Comparison of ENCODE assay signal across 7 mouse cellular contexts in the genomic region with DNA sequence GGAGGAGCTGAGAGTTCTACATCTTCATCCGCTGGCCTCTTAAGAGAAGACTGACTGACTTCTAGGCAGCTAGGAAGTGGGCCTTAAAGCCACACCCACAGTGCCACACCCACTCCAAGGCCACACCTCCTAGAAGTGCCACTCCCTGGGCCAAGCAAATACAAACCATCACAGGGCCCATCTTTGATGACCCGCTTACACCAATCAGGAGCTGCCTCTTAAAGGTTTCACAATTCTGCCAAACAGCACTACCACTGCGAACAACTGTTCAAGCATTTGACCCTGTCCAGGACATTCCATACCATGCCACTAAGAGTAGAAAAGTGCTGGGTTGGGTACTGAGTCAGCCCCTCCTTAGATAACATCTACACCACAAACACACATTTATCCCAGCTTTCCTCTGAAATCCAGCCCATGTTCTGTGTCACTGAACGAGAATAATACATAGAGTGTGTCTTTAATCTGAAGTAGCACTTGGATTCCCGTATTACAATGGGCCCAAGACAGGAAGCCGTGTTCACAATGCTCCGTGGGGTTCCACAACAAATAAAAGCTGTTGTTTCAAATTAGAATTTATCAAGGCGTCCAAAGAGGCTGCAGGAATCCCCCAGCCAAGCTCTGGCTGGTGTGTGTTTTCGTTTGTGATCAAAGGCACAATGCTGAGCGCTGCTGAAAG.
DNase-seq lines count a peak whose midpoint lies in the region; ATAC-seq and TF ChIP-seq lines count a peak whose summit lies in the region.

No protein-coding gene starts in this region.

- peak overlapping the region; percentile 70 for H3K4me2 ChIP-seq in limb, embryonic 14.5 days (replicated peaks; ENCODE audit: low read depth, low read length, severe bottlenecking)
- peak overlapping the region; percentile 75 for H3K4me2 ChIP-seq in midbrain, embryonic 15.5 days

- peak; percentile 12; the same call in 1 of the 2 replicates for ATAC-seq in limb, embryonic 14.5 days (ENCODE audit: low FRiP score, low read depth)
- ATAC-seq in midbrain, embryonic 15.5 days (replicated peaks) = peak; percentile 41

- H3K36me3 ChIP-seq in limb, embryonic 14.5 days (ENCODE audit: control insufficient read depth, insufficient read depth, low read length) = no peaks in the 10 kb centered on the region
- H3K36me3 ChIP-seq in midbrain, embryonic 15.5 days (replicated peaks) = no peaks in the 10 kb centered on the region

- 44% methylated on average over 10 of the region's 10 CpGs for WGBS in limb, embryonic 14.5 days
- WGBS in midbrain, embryonic 15.5 days = 17% methylated on average over 10 of the region's 10 CpGs

- no peak overlapping the region for H3K4me3 ChIP-seq in embryonic fibroblast, embryonic 13.5 days (ENCODE audit: insufficient read depth, low read length)
- peak overlapping the region; percentile 38 for H3K4me3 ChIP-seq in limb, embryonic 14.5 days (replicated peaks; ENCODE audit: low read length)
- peak overlapping the region; percentile 41 for H3K4me3 ChIP-seq in midbrain, embryonic 15.5 days

- H3K27me3 ChIP-seq in limb, embryonic 14.5 days (ENCODE audit: control insufficient read depth, insufficient read depth, low read length) = no peaks in the 10 kb centered on the region
- no peaks in the 10 kb centered on the region for H3K27me3 ChIP-seq in midbrain, embryonic 15.5 days (replicated peaks)

- H3K4me1 ChIP-seq in embryonic fibroblast, embryonic 13.5 days (ENCODE audit: control insufficient read depth, insufficient read depth, low read length) = 0 out of 2 replicates have a peak, but pooled peaks cover under 1% of the 10 kb centered on the region
- H3K4me1 ChIP-seq in limb, embryonic 14.5 days (ENCODE audit: control insufficient read depth, insufficient read depth, low read length) = peaks cover 18% of the 10 kb centered on the region
- peaks cover 34% of the 10 kb centered on the region for H3K4me1 ChIP-seq in midbrain, embryonic 15.5 days

- no peaks in the 10 kb centered on the region for H3K9me3 ChIP-seq in limb, embryonic 14.5 days (ENCODE audit: control insufficient read depth, low read length)
- no peaks in the 10 kb centered on the region for H3K9me3 ChIP-seq in midbrain, embryonic 15.5 days

- peak overlapping the region; percentile 59 for H3K9ac ChIP-seq in limb, embryonic 14.5 days (ENCODE audit: low read depth, low read length, severe bottlenecking)
- peak overlapping the region; percentile 56 for H3K9ac ChIP-seq in midbrain, embryonic 15.5 days

- peak overlapping the region; percentile 80 for H3K27ac ChIP-seq in embryonic fibroblast, embryonic 13.5 days (ENCODE audit: insufficient read depth, low read length)
- H3K27ac ChIP-seq in limb, embryonic 14.5 days (replicated peaks; ENCODE audit: low read depth, low read length) = 0 out of 2 replicates have a peak overlapping the region, but pooled peaks have one; percentile 79
- H3K27ac ChIP-seq in midbrain, embryonic 15.5 days = peak overlapping the region; percentile 98

- TF ChIP-seq CTCF in embryonic fibroblast, embryonic 13.5 days (IDR thresholded peaks at IDR 0.05; ENCODE audit: borderline replicate concordance, insufficient read depth, low read length) = no peak

- TF ChIP-seq POLR2A in embryonic fibroblast, embryonic 13.5 days (IDR thresholded peaks at IDR 0.05; ENCODE audit: low read depth, low read length) = no peak
- no peak for TF ChIP-seq POLR2A in limb, embryonic 14.5 days (IDR thresholded peaks at IDR 0.05; ENCODE audit: borderline replicate concordance, extremely low read depth, insufficient read depth, insufficient read length)

- DNase-seq in 3134 (ENCODE audit: extremely low read depth, insufficient read length, low spot score) = peak; percentile 88
- DNase-seq in B cell, adult 2 months = peak; percentile 61 to 69
- DNase-seq in limb, embryonic 14.5 days (ENCODE audit: low spot score) = no peak
- no peak for DNase-seq in adipocyte (ENCODE audit: low spot score)
- no peak for DNase-seq in adrenal gland, adult 2 months

Comparison
In these comparisons a context has a peak if more than half of its experiments do, and no peak if none do; other contexts are left out.
1. DNase-seq: peak in 3134 (single experiment) and B cell, adult 2 months (2 of 2); none in limb, embryonic 14.5 days (single experiment), adipocyte (single experiment) and adrenal gland, adult 2 months (single experiment).
2. Peak in every context shown above with its lines, with median percentiles within 50 percentile points of each other: H3K27ac ChIP-seq.